11 mouse cellular contexts compared by ENCODE assay signal in the genomic region with DNA sequence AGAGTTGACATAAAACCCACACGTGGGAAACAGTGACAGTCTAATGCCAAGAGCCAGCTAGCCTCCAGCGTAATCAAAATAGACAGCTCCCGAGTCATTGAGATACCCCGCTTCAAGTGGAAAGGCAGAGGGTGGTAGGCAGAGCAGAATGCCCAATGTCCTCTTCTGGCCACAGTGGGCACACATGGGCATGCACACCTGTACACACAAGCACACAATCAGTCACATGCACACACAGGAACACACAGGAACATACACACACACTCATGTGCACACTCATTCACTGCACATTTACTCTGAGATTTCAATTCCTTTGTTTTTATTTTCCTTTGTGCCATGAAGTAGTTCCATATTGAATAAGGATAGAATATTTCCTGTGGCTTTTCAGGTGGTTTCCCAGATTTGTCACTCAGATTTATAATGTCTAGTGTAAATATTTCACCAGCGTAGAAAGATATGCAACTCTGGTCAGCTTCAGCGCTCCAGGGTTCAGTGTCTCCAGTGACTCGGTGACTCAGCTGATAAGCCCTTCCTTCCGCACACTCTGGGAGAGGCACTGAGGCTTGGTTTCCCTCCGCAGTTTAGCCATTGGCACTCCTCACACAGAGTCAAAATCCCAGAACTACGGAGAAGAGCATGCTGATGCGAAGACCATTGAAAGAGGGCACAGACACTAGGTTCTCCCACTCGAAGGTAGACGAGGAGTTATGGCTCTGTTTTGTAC. TPM values are rescaled to one million over a fixed set of nuclear protein-coding genes. Genes with fewer than 3 reads are reported as not detected.
DNase-seq lines count a peak whose midpoint lies in the region; ATAC-seq lines count a peak whose summit lies in the region.
"Had no signal": no experiment of that assay in that cellular context is flagged by ENCODE, and none has a peak within 500 bp of the region (broad histone marks: within the 10 kb centered on the region; RNA-seq: fewer than 3 reads in every experiment).

No protein-coding gene starts in this region.

- H3K4me2 ChIP-seq in lung, embryonic 16.5 days (ENCODE audit: low read depth, low read length), result no peak overlapping the region
- no peak overlapping the region for H3K4me2 ChIP-seq in intestine, embryonic 14.5 days (ENCODE audit: low read length)
- H3K4me2 ChIP-seq in stomach, embryonic 15.5 days, result no peak overlapping the region
- H3K4me2 ChIP-seq: hindbrain, embryonic 13.5 days had no signal

- 43% methylated on average over 13 of the region's 13 CpGs for WGBS in lung, embryonic 16.5 days
- 68% methylated on average over 13 of the region's 13 CpGs for WGBS in intestine, embryonic 14.5 days
- 63% methylated on average over 13 of the region's 13 CpGs for WGBS in stomach, embryonic 15.5 days

- no peak overlapping the region for H3K27ac ChIP-seq in lung, embryonic 16.5 days (ENCODE audit: low read length)
- peak overlapping the region; percentile 74 for H3K27ac ChIP-seq in brown adipose tissue, adult 24 weeks (replicated peaks; ENCODE audit: low read depth, low read length)
- no peak overlapping the region for H3K27ac ChIP-seq in intestine, embryonic 14.5 days (ENCODE audit: low read depth)
- 0 out of 2 replicates have a peak overlapping the region, but pooled peaks have one; percentile 12 for H3K27ac ChIP-seq in stomach, embryonic 15.5 days
- H3K27ac ChIP-seq: hindbrain, embryonic 13.5 days had no signal

- H3K36me3 ChIP-seq in lung, embryonic 16.5 days (ENCODE audit: control insufficient read depth, insufficient read depth, low read length), result no peaks in the 10 kb centered on the region; the same call in 1 of the 2 replicates
- no peaks in the 10 kb centered on the region for H3K36me3 ChIP-seq in intestine, embryonic 14.5 days (ENCODE audit: control insufficient read depth, insufficient read depth, low read length)
- no peaks in the 10 kb centered on the region for H3K36me3 ChIP-seq in stomach, embryonic 15.5 days
- H3K36me3 ChIP-seq: hindbrain, embryonic 13.5 days had no signal

- no peak overlapping the region for H3K9ac ChIP-seq in lung, embryonic 16.5 days (ENCODE audit: low read length)
- no peak overlapping the region for H3K9ac ChIP-seq in intestine, embryonic 14.5 days (ENCODE audit: low read length)
- no peak overlapping the region for H3K9ac ChIP-seq in stomach, embryonic 15.5 days
- H3K9ac ChIP-seq: hindbrain, embryonic 13.5 days had no signal

- no peak overlapping the region for H3K4me3 ChIP-seq in lung, embryonic 16.5 days (ENCODE audit: low read length)
- H3K4me3 ChIP-seq in brown adipose tissue, adult 24 weeks (ENCODE audit: insufficient read depth, low read depth, low read length), result no peak overlapping the region
- H3K4me3 ChIP-seq in intestine, embryonic 14.5 days (ENCODE audit: low read depth, low read length), result no peak overlapping the region
- no peak overlapping the region for H3K4me3 ChIP-seq in stomach, embryonic 15.5 days (replicated peaks)
- H3K4me3 ChIP-seq: hindbrain, embryonic 13.5 days had no signal

- peak; percentile 44; the same call in 1 of the 2 replicates for ATAC-seq in lung, embryonic 16.5 days (ENCODE audit: low read depth)
- peak; percentile 75 for ATAC-seq in intestine, embryonic 14.5 days (replicated peaks; ENCODE audit: low FRiP score, low TSS enrichment, low read depth)
- peak; percentile 82 for ATAC-seq in stomach, embryonic 15.5 days (ENCODE audit: insufficient read depth, low FRiP score, low read depth)
- ATAC-seq in frontal cortex, adult (ENCODE audit: low TSS enrichment), result no peak

- peaks cover 2% of the 10 kb centered on the region; the same call in 1 of the 2 replicates for H3K9me3 ChIP-seq in lung, embryonic 16.5 days (ENCODE audit: control insufficient read depth, low read length)
- H3K9me3 ChIP-seq in intestine, embryonic 14.5 days (ENCODE audit: control insufficient read depth, low read length), result peaks cover 7% of the 10 kb centered on the region; the same call in 1 of the 2 replicates
- H3K9me3 ChIP-seq in stomach, embryonic 15.5 days, result no peaks in the 10 kb centered on the region
- H3K9me3 ChIP-seq: hindbrain, embryonic 13.5 days had no signal

- H3K4me1 ChIP-seq in lung, embryonic 16.5 days (replicated peaks; ENCODE audit: control insufficient read depth, insufficient read depth, low read length), result peaks cover 7% of the 10 kb centered on the region
- peaks cover 7% of the 10 kb centered on the region for H3K4me1 ChIP-seq in brown adipose tissue, adult 24 weeks (ENCODE audit: control insufficient read depth, insufficient read depth, insufficient read length, low read length)
- H3K4me1 ChIP-seq in intestine, embryonic 14.5 days (replicated peaks; ENCODE audit: control insufficient read depth, insufficient read depth, low read length), result no peaks in the 10 kb centered on the region
- 0 out of 2 replicates have a peak, but pooled peaks cover 2% of the 10 kb centered on the region for H3K4me1 ChIP-seq in stomach, embryonic 15.5 days

- DNase-seq in lung, postnatal 14 days, result no peak
- DNase-seq in intestine, embryonic 14.5 days (ENCODE audit: low spot score), result no peak
- no peak for DNase-seq in cerebellum, postnatal 25 days
- DNase-seq: cerebellum, adult 2 months; right cerebral cortex, adult 18-20 months; thymus, adult 2 months had no signal

- H3K27me3 ChIP-seq in lung, embryonic 16.5 days (ENCODE audit: control insufficient read depth, insufficient read depth, low read depth, low read length), result no peaks in the 10 kb centered on the region
- no peaks in the 10 kb centered on the region for H3K27me3 ChIP-seq in intestine, embryonic 14.5 days (replicated peaks; ENCODE audit: control insufficient read depth, insufficient read depth, low read length)
- H3K27me3 ChIP-seq in stomach, embryonic 15.5 days (replicated peaks), result no peaks in the 10 kb centered on the region
- H3K27me3 ChIP-seq: hindbrain, embryonic 13.5 days had no signal

RNA-seq across cellular contexts. Expression of gene Gm17571, which starts 4.4 kb away (rescaled TPM):
- not detected in 2 replicates for polyA plus RNA-seq in lung, embryonic 16.5 days (2015; fragmentation: Nextera tagmentation; extraction: Ambion mirVana)
- not detected in 2 replicates for polyA plus RNA-seq in brown adipose tissue, adult 24 weeks (2012; ENCODE audit: insufficient read depth, insufficient read length, missing spikeins)
- polyA plus RNA-seq in intestine, embryonic 14.5 days (2014; fragmentation: Nextera tagmentation; extraction: Ambion mirVana), result not detected in 2 replicates
- not detected in 2 replicates for polyA plus RNA-seq in stomach, embryonic 15.5 days (2015; fragmentation: Nextera tagmentation; extraction: Ambion mirVana)
- polyA plus RNA-seq: cerebellum, adult 2 months; hindbrain, embryonic 13.5 days; thymus, adult 2 months had no signal

Comparison
In these comparisons a context has a peak if more than half of its experiments do, and no peak if none do; other contexts are left out.
1. H3K27ac ChIP-seq: peak in brown adipose tissue, adult 24 weeks (single experiment) and stomach, embryonic 15.5 days (single experiment); none in lung, embryonic 16.5 days (single experiment) and intestine, embryonic 14.5 days (single experiment).